Mouse (Mus musculus) midbrain, postnatal 0 days (tissue): ENCODE results near the gene Fbxl21. TPM values are rescaled to one million over a fixed set of nuclear protein-coding genes. Genes with fewer than 3 reads are reported as not detected.

Experiments
- ATAC-seq: fragments of 200-750 bp; cut with Nextera tagmentation; 2 replicates; pipeline ENCODE4 v1.8.0; 2017; ENCODE audit warnings: moderate number of reproducible peaks, mild to moderate bottlenecking, moderate TSS enrichment, moderate library complexity; ENCODE audit not compliant: low FRiP score
- DNase-seq: peaks from one replicate; pipeline ENCODE4 v3.0.0-alpha.2; 2015; ENCODE audit warnings: low spot score
- H3K27ac ChIP-seq: fragments of 300-500 bp; sonication (generic); 2 replicates; pipeline ENCODE4 v1.5.1; 2014; ENCODE audit warnings: low read depth, mild to moderate bottlenecking, low read length, mixed read lengths
- H3K27me3 ChIP-seq: fragments of 300-500 bp; sonication (generic); 2 replicates; pipeline ENCODE4 v1.6.1; 2014; ENCODE audit warnings: low read length, control low read depth, mixed read lengths; ENCODE audit not compliant: insufficient read depth
- H3K36me3 ChIP-seq: fragments of 300-500 bp; sonication (generic); 2 replicates; pipeline ENCODE4 v1.6.1; 2014; ENCODE audit warnings: low read length, control low read depth, mixed read lengths; ENCODE audit not compliant: insufficient read depth
- H3K4me1 ChIP-seq: fragments of 300-500 bp; sonication (generic); 2 replicates; pipeline ENCODE4 v1.6.1; 2014; ENCODE audit warnings: mild to moderate bottlenecking, control low read depth, antibody characterized with exemption, low read length, mixed read lengths; ENCODE audit not compliant: insufficient read depth
- H3K4me2 ChIP-seq: fragments of 300-500 bp; sonication (generic); 2 replicates; pipeline ENCODE4 v1.6.1; 2014; ENCODE audit warnings: low read depth, mild to moderate bottlenecking, low read length, mixed read lengths; ENCODE audit not compliant: poor library complexity, severe bottlenecking
- H3K4me3 ChIP-seq: fragments of 300-500 bp; sonication (generic); 2 replicates; pipeline ENCODE4 v1.5.1; 2014; ENCODE audit warnings: low read depth, mild to moderate bottlenecking, low read length, moderate library complexity
- H3K9ac ChIP-seq: fragments of 300-500 bp; sonication (generic); replicated peaks from 2 replicates; pipeline ENCODE4 v1.6.1; 2014; ENCODE audit warnings: mild to moderate bottlenecking, low read length, moderate library complexity, mixed read lengths; ENCODE audit not compliant: poor library complexity, severe bottlenecking
- H3K9me3 ChIP-seq: fragments of 300-500 bp; sonication (generic); 2 replicates; pipeline ENCODE4 v1.6.1; 2016; ENCODE audit warnings: low read length, control low read depth
- CTCF ChIP-seq: IDR thresholded peaks from 2 replicates; pipeline ENCODE4 v1.5.1; 2016; ENCODE audit warnings: antibody characterized with exemption, mild to moderate bottlenecking
- WGBS: fragments of 180-500 bp; shearing (Covaris S2); extraction: QIAGEN DNeasy Blood & Tissue Kit; methylation state at CpG from one replicate; pipeline ENCODE4 v1.1.7; 2014; 5-methylcytosine and 5-hydroxymethylcytosine counted together
- polyA plus RNA-seq: library from polyadenylated mRNA; unstranded; fragments of >200 nt; fragmentation: Nextera tagmentation; extraction: Ambion mirVana; gene quantifications from 2 replicates; pipeline ENCODE4 v1.2.1, GENCODE M21; 2015
- total RNA-seq: library from RNA; depleted of rRNA; stranded (reverse); fragments of >200 nt; gene quantifications from 2 replicates; pipeline ENCODE4 v1.2.3, GENCODE M21; 2014

The Fbxl21 gene
- total and polyA plus RNA-seq, 2 experiments from 2014 or later: 4.3 to 7.2 TPM

DNA sequence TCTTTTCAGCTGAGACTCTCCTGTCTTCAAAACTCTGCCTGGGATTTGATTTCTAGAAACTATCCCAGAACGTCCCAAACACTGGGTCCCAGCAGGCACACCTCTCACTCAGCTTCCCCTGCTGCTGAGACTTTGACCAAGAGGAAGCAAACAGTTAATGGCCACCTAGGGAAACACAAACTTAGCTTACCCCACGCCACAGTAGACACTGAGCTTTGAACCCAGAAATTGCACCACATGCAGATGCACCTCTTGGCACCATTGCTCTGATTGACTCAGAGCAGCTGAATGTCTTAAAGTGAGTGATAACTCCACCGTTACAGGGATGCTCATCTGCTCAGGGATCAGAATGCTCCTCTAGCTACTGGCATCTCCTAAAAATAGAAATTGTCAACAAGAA is 36.5 kb downstream of the Fbxl21 start:
- H3K36me3 ChIP-seq: no peaks in the 10 kb centered on the region
- H3K27me3 ChIP-seq: no peaks in the 10 kb centered on the region
- 41% methylated on average over 3 of the region's 3 CpGs for WGBS
- H3K4me2 ChIP-seq: no peak overlapping the region
- no peak overlapping the region for H3K9ac ChIP-seq
- no peak for TF ChIP-seq CTCF
- H3K9me3 ChIP-seq: no peaks in the 10 kb centered on the region
- DNase-seq: no peak
- H3K4me3 ChIP-seq: no peak overlapping the region
- ATAC-seq: no peak
- 0 out of 2 replicates have a peak, but pooled peaks cover 2% of the 10 kb centered on the region for H3K4me1 ChIP-seq
- H3K27ac ChIP-seq: no peak overlapping the region

GRCm38 (mm10) chr13:56559841-56560370 is 37.6 kb downstream of the Fbxl21 start:
- Histone ChIP-seq H3K4me3 (no peak overlapping the region), H3K4me2 (no peak overlapping the region), H3K27ac (no peak overlapping the region), H3K36me3 (no peaks in the 10 kb centered on the region), H3K27me3 (no peaks in the 10 kb centered on the region), H3K9ac (no peak overlapping the region), H3K4me1 (no peaks in the 10 kb centered on the region), H3K9me3 (no peaks in the 10 kb centered on the region)
- WGBS: 82% methylated on average over 6 of the region's 6 CpGs
- no peak for DNase-seq
- TF ChIP-seq CTCF: no peak
- ATAC-seq: no peak

GRCm38 (mm10) chr13:56561129-56561528 is 38.9 kb downstream of the Fbxl21 start:
- no peak overlapping the region for H3K9ac ChIP-seq
- no peak for TF ChIP-seq CTCF
- no peaks in the 10 kb centered on the region; the same call in 1 of the 2 replicates for H3K27me3 ChIP-seq
- no peaks in the 10 kb centered on the region for H3K4me1 ChIP-seq
- no peak for ATAC-seq
- no peak overlapping the region for H3K4me3 ChIP-seq
- H3K36me3 ChIP-seq: no peaks in the 10 kb centered on the region
- H3K9me3 ChIP-seq: no peaks in the 10 kb centered on the region
- no peak overlapping the region for H3K27ac ChIP-seq
- H3K4me2 ChIP-seq: no peak overlapping the region
- WGBS: 76% methylated on average over 8 of the region's 8 CpGs
- no peak for DNase-seq

- no peaks in the 10 kb centered on the region; the same call in 1 of the 2 replicates for H3K27me3 ChIP-seq
- no peaks in the 10 kb centered on the region for H3K36me3 ChIP-seq
- no peaks in the 10 kb centered on the region for H3K9me3 ChIP-seq
- DNase-seq: peak; percentile 44
- no peak overlapping the region for H3K9ac ChIP-seq
- H3K4me1 ChIP-seq: no peaks in the 10 kb centered on the region
- H3K4me2 ChIP-seq: no peak overlapping the region
- peak; percentile 64 for TF ChIP-seq CTCF
- H3K4me3 ChIP-seq: no peak overlapping the region
- no peak overlapping the region for H3K27ac ChIP-seq
- WGBS: 38% methylated on average over 6 of the region's 6 CpGs
- ATAC-seq: no peak
These were observed 40.8 kb downstream of the Fbxl21 start for GRCm38 (mm10) chr13:56563075-56563474.

DNA sequence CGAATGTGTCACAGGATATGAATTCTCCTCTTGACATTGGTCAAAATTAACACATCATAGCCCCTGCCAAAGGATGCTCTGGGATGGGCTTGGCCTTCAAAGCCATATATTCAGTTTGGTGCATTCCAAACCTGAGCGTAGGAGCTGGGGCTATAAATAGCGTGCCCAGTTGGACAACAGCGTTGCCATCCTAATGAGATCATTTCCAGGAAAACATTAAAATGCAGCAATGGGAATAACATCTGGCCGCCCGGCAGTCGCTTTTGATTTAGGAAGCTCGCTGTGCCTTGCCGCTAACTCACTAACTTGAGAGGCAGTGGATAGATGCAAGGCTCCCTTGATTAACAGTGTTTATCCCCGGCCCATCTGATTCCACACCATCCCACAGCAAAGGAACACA is 44.1 kb downstream of the Fbxl21 start:
- Histone ChIP-seq H3K9me3 (no peaks in the 10 kb centered on the region), H3K27ac (no peak overlapping the region), H3K9ac (no peak overlapping the region), H3K27me3 (no peaks in the 10 kb centered on the region; the same call in 1 of the 2 replicates), H3K4me1 (no peaks in the 10 kb centered on the region), H3K4me3 (no peak overlapping the region), H3K4me2 (no peak overlapping the region), H3K36me3 (no peaks in the 10 kb centered on the region)
- WGBS: 35% methylated on average over 10 of the region's 10 CpGs
- no peak for ATAC-seq
- DNase-seq: no peak
- TF ChIP-seq CTCF: no peak

DNA sequence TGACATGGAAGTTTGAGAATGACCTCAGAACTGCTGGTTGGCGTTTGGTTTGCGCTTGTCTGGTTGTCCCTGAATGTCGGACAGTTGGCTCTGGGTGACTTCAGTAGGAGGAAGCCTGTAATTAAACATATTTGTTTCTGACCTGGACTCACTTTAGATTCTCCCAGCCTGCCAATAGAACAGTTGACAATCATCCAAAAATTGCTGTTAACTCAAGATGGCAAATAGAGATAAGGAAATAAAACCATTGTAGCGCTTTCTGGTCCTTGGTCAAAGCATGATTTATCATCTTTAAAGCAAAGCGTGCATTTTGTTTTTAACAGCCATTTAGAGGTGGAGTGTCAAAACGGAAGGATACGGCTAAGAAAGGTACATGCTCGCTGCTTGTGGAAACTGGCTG is 49.4 kb downstream of the Fbxl21 start:
- Histone ChIP-seq H3K4me3 (no peak overlapping the region), H3K9ac (no peak overlapping the region), H3K4me1 (no peaks in the 10 kb centered on the region), H3K4me2 (no peak overlapping the region), H3K27me3 (no peaks in the 10 kb centered on the region), H3K36me3 (no peaks in the 10 kb centered on the region), H3K9me3 (no peaks in the 10 kb centered on the region), H3K27ac (no peak overlapping the region)
- ATAC-seq (no peak), DNase-seq (no peak)
- WGBS: 95% methylated on average over 8 of the region's 8 CpGs
- no peak for TF ChIP-seq CTCF
